Mouse (Mus musculus) cerebellum, adult 11 months (tissue): Measurements from ENCODE around the gene Ccdc57.
"Not testable (repeated sequence)": the region's sequence is repeated elsewhere in the genome, so short reads cannot be mapped to it uniquely, and the experiment has no call there.

Experiments
- DNase-seq: peaks from one replicate; pipeline ENCODE4 v3.0.0; 2022

Gene Ccdc57

DNA sequence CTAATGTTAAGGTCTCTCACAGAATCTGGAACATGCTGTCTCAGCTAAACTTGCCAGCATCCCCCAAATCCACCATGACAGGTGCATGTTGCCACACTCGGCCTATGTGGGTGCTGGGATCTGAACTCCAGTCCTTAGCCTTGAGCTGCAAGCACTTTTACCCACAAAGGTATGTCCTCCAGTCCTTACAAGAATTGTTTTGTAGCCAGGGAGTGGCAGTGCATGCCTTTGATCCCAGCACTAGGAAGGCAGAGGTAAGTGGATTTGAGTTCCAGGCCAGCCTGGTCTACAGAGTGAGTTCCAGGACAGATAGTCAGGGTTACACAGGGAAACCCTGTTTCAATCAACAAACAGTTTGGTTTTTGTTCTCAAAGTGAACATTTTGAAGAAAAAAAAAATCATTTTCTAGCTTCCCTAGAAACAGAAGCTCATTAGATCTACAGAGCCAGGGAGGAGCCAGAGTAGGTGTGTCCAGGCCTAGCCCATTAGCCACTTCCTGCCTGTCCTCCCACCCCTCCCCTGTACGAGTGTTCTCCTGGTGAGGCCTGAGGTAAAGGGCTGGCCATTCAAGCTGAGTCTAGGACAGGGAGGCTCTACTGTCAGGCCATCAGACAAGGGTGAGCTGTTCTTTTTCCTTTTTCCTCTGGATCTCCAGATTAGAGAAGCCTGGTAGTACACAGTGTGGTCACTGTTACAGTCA lies 82.2 kb downstream of the Ccdc57 start:
- no peak for DNase-seq

DNA sequence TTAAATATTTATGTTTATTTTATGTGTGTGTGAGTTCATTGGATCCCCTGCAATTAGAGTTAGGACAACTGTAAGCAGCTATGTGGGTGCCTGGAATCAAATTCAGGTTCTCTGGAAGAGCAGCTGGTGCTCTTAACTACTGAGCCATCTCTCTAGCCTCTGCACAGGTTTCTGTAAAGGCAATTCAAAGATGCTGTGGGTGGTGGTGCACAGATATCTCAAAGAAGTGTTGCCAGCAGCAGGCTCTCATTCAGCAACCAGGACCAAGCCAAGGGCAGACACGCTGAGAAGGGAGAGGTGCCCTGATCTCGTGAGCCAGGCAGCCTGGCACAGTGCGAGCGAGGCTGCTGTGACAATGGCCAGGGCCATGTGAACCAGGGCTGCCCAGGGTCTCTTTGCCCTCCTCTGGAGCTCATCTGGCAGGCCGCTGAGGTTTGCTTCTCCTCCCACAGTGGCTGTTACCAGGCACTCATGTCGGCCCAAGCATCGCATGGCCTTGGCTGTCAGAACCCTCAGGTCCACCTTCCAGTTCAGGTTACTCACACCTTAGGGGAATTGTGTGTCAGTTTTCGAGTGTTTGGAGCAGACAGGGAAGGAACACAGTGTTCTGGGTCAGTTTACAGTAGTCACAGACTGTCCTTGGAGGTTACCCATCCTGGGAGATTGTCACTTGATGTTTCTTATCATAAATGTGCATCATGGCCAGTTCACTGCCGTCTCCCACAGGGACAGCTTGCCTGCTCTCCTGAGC lies 85.8 kb downstream of the Ccdc57 start:
- DNase-seq: no peak

DNA sequence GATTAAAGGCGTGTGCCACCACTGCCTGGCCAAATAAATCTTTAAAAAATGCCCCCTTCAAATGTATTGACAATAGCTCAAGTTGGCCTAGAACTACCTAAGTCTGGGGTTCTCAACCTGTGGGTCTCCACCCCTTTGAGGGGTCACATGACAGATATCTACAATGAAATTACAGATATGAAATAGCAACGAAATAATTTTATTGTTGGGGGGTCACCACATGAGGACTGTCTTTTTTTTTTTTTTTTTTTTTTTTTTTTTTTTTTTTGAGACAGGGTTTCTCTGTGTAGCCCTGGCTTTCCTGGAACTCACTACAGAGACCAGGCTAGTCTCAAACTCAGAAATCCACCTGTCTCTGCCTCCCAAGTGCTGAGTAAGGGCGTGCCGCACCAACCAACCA lies 88.3 kb downstream of the Ccdc57 start:
- no peak for DNase-seq

DNA sequence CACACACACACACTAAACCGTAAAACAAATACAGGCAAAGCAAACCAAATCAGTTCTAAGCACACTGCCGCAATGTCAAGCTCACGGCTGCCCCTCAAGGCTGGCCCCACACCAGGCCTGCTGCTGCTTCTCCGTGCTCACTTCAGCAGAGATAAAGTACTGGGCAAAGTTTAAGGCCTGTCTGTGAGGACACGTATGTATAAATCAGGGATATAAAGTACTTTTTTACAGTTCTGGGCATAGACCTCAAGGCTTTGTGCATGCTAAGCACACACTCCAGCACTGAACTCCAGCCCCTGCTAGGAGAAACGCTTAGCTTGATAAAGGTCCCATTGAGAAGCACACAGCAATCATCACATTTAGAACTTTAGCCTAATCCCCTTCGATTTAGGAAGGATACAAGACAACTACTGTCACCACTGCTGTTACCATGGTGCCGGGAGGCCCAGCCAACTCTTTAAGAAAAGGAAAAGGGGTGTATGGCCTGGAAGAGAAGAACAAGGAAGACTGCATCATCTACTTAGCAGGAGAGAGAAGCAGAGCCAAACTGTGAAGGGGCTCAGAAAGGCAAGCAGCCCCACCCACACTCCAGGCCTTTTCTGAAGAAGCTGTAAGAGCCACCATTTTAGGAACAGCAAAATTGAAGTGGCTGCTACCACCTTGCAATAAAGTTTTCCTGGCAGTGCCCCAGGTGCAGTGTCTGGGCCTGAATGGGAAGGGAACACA lies 99.0 kb downstream of the Ccdc57 start:
- DNase-seq: no peak

DNA sequence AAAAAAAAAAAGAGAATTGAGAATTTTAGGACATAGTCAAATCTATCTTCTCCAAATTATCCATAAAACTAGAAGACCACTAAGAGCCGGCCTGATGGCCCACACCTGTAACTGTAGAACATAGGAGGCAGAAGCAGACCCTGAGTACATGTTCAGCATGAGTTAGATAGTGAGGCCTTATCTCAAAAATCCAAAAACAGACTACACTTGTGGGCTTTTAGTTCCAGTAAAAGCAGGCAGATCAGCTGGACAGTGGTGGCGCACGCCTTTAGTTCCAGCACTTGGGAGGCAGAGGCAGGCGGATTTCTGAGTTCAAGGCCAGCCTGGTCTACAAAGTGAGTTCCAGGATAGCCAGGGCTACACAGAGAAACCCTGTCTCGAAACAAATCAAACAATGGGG lies 99.7 kb downstream of the Ccdc57 start:
- DNase-seq: not testable (repeated sequence)

DNA sequence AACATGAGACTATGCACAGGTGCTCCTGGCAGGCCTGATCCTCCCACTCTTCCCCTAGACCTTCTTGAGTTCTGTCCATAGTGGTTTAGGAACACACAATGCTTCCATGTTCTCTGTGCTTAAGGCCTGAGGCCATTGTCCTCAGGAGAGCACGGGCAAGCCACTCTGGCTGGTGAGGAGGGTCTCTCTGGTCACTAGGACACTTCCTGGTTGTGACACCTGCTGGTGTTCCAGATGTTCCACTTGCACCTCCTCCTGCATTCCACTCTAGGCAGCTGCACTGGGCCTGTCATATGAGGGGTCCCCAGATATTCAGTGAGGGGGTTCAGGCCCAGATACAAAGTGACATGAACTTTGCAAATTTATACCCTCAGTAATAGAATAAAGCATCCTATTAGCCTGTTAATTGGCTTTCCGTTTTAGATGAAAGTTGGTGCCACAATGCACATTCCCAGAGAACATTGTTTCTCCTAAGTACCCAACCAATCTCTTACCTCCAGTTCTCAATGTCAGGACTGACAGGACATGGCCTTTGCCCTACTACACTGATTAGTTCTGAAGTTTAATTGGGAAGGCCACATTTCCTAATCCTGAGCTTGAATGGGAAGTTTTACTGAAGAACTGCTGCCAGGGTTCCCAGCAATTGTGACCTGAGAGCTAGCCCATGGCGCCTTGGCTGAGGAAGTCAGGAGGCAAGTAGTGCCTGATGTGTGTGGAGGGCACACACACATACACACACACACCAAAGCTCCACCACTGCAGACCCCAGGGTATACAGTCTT lies 100.8 kb downstream of the Ccdc57 start:
- DNase-seq: no peak

DNA sequence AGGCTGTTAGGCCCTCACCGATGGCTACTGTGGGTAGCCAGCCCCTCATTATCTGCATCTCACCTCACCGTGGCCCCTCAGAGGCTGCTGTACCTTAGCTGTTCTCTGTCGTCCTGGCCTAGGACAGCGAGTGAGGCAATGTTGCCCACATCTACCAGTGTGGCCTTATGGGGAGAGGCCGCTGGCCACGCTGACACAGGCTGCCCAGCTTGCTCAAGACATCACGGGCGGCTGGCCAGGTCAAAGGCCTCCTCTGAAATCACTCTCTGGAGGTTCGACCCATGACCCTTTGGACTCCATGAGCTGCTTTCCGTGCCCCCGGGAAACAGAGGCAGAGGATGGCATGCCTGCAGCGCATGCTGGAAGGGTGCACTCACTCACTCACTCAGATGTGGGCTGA lies 102.0 kb downstream of the Ccdc57 start:
- DNase-seq: peak; percentile 4

DNA sequence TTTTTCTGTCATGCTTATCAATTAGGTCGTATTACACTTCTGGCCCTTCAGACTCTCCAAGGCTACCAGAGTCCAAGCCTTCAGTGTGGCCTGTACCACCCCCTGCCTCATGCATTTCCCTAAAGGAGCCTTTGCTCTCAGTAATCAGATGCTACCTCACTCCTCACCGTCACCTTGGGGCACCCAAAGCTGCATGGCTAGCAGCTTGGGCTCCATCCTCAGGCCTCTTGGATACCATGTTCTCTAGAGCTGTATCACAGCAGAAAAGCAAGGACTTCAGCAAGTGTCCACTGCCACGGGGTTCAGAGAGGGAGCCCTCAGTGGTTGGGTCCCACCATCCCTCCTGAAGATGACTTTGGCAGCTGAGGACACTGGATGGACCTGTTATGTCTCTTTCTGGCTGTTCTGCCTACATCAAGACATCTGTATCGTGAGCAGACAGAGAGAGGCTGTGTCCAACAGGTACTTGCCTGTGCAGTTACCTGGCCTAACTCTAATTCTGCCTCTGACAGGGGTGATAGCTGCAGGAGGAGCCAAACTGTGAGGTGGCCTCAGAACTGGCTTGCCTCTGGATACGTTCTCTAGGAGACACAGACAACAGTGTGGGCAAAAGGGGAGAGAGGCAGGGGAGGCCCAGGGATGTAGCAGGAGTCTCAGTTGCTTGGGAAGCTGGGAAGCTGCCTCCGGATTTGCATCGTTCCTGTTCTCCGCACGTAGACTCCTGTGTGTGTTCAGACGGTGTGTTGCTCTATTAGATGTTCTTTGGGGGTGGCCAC lies 102.7 kb downstream of the Ccdc57 start:
- no peak for DNase-seq

DNA sequence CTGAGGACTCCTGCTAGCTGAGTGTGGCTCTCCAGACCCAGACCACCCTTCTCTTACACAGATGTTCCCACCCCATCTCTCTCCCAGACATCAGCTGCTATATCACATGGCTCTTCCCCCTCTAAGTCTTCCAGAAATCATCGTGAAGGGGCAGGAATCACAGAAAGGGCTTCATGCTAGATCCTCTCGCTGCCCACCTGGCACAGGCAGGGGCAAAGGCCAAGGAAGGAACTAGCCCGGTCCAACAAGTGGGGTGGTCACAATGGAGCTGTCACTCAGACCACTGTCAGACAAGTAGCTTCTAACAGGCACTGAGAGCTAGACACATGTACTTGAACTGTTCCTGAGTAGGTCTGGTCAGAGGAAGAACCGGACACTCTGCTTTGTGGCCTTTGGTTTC lies 104.3 kb downstream of the Ccdc57 start:
- DNase-seq: no peak

DNA sequence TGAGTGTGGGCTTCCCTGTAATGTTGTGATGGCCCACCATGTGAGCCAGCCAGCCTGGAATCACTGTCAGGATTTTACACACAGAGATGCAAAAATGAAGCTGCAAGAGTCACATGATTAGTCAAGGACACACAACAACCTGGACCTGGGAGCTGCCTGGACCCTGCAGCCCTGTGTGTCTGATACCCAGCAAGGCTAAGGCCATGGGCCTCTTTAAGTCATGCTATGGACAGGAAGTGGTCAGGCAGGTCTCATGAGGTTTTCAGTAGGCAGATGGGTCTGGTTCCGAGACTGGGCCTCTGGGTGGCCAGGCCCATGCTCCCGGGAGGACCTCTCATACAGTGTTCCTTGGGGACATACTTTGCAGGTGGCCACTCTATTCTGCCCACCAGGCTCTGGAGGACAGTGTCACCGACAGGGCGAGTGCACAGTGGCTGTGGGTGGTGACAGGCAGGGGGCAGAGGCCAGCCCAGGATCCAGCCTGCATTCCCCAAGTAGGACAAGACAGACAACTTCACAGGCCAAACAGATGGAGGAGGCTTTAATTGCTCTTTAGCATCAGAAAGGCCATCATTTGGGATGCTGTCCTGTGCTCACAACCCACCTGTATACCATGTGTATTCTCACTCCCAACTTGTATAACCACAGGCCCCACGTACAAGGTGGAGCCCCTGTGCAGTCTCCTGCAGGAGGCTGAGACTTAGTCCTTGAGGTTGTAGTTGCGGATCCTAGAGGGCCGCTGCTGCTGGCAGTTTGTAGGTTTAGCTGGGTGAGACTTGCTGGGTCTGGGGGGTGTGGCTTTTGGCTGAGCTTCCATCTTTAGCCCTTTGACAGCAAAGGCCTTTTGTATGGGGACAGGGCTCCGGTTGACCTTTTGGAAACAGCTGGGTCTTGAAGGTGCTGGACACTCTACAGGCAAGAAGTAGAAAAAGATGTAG lies 106.4 kb downstream of the Ccdc57 start:
- DNase-seq: peak; percentile 14

DNA sequence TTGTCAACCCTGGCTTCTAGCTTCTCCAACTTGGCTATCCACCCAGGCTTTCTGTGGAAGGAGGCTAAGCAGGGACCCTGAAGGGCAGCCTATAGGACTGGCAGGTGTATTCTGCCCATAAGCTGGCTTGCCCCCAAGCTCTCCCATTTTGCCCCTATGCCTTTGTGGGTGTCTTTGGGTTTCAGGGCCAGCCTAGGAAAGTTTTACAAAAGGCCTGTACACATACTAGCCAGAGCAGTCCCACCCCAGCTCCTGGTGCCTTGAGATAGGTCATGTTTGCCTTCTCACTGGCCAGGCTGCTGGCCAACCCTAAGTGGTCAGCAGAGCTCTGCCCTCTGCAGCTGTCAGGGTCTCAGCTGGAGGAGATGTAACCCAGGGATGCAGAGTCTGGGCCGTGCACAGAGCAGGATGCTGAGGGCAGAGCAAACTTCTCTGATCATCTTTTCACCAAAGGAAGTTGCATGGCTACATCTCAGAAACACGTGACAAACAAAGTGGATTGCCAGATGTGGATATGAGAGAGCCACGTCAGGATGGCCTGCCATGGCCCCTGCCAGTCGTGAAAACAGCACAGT lies 107.3 kb downstream of the Ccdc57 start:
- DNase-seq: peak; percentile 40

DNA sequence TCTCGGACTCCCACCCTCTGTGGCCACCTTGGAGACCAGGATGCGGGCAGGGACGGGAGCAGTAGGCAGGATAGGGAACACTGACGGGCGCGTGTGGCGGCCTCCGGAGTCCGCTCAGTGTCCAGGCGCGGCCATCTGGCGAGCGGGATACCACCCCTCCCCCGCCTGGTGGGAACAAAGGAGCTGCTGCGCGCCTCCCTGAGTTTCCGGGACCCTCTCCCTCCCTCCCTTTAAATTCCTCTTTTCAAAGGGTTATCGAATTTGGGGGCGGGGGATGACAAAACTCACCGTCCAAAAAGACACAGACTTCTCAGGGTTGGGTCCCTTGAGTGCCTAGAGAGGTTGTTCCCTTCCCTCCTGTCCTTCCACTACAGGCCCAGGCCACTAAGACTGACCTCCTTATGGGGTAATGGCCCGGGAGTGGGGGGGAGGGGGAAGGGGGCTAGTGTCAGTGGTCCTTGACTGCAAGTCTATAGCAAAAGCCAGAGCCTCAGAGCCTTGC lies 107.8 kb downstream of the Ccdc57 start:
- no peak for DNase-seq

DNA sequence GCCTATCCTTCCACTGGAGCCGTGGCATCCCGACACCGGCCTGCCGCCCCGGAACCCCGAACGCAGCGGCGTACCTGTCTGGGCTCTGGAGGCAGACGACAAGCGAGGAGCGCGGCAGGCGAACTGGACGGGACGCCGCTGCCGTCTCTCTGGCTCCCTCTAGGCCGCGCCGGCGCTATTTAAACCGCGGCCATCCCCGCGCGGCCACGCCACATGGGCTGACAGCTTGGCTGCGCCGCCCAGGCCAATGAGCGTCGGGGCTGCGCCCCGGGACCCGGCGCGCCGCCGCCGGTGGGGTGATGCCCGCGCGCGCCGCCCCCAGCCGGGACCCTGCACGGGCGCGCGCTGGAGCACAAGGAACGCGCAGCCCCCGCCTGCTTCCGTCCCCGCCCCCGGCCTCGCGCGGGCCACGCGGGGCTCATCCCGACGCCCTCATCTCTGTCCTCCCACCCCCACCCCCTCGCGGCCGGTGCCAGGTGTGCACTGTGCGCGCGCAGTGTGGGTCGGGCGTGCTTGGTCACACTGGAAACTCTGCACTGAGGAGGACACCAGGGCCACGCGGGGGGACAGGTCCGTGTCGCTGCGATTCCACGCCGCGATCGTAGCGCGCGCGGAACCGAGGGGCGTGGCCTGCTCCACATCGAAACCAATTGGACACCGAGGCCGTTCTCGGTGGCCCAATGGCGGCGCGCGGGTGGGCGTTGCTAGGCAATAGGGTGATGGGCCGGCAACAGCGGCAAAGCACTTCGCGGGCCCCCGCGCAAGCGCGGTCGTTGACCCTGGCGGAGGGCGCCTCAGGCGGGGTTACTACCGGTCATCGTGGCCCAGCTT lies 108.5 kb downstream of the Ccdc57 start, which contains the start of gene Fasn:
TSS of gene Fasn (minus strand) at position 592 of the 831 bp plus-strand sequence.
- DNase-seq: peak; percentile 97

DNA sequence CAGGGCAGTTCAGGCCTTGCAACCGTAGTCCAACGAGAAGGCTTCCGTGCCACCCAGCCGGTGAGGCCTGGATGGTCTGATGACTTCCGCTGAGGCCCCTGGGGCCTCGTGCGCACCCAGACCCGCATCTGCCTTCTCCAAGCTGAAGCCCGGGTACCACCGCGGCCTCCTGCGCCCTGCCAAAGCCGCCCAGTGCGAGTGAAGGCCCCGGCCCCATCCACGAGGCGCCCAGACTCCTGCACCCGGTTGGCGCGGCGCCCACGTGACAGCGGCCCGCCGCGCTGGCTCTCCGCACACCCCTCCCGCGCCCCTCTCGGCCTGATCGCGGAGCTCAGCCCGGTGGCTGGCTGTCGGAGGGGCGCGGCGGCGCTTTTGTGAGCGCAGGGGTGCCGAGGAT lies 109.1 kb downstream of the Ccdc57 start:
- DNase-seq: no peak

DNA sequence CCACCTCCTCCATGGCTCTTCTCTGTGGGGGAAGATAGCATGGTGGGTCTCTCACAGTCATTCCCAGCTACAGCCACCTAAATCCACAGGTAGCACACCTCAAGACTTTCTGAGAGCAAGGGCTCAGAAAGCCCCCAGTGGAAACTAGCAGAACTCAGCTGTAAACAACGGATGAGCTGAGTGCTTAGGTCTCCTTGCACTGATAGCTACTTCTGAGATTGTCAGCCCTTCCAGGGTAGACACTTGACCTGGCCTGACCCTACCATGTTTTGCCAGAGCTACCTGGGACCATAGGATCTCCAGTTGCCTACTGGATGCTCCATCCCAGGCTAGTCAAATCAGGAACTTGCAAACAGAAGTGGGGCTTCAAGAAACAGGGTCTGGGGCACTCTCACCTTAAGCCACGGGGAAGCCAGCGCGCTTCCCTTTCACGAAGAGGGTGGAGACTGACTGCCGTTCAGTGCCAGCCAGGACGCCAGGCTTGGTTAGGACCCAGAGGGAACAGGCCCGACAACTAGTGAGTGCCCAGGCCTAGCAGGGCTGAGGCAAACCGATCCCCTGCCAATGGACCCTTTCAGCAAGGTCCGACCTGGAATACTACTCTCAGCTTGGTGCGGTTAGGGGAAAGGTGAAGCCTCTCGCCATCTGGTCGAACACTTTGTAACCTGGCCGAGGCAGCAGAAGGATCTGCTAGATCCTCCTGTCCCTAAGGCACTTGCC lies 109.7 kb downstream of the Ccdc57 start:
- DNase-seq: no peak

DNA sequence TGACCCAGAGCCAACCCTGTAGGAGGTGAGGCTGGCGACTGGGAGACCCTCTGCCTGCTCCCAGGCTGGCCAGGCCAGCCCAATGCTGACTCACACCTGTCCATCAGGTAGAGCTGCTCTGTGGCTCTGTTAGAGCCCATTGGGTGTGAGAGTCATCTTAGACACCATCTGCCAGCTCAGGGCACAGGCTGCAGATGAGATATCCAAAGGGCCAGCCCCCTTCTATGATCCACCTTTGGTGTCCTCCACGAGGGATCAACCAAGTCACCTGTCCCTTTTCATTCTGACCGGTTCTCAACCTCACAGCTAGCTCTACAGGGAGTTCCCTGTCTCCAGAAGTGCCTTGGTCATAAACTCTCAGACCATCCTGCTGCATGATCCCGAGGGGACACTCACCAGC lies 110.4 kb downstream of the Ccdc57 start:
- peak; percentile 22 for DNase-seq

DNA sequence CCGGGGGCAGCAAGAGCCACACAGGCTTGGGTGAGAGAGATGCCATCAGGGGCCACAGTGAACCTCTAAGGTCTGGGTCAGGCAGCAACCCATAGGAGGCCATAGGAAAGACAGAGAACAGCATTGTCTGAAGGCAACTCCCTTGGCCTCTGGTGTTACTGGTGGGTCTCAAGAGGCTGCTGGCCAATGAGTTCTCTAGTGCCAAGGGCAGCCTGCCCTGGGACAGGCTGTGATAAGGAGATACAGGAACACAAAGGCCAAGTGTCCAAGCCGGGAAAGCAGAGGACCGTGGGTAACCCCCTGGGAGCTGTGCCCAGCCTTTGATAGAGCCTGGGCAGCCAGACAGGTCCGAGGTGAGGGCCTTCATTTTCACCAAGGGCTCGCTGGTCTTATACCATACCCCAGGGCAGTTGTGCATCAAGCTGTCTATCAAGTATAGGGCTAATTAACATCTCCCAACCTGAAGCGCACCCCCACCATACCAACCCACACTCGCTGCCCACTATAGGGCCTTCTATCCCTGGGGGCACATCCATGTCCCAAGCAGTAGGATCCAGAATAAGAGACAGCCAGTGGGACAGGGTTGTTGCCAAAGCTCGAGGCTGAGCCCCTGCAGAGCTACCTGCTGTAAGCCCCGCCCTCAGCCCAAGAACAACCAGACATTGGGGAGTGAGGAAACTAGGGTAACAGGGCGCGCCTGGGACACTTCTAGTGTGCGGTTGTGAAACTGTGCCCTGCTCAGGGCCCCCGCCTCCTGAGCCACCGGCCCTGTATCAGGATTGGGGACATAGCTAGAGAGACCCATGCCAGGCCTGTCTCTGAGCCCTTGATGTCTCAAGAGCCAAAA lies 111.4 kb downstream of the Ccdc57 start:
- peak; percentile 22 for DNase-seq

DNA sequence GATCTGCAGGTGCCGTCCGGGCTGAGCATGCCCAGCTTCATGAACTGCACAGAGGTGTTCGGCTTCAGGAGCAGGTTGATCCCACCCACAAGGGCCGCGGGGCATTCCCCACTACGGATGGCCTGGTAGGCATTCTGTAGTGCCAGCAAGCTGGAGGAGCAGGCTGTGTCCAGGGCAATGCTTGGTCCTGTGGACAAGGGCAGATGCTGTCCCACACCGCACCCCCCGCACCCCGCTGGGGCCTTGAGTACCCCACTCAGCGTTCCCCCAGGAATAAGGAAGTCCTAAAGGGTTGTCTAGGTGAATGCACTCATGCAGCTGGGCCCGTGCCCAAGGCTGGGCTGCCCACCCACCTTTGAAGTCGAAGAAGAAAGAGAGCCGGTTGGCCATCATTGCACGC lies 112.1 kb downstream of the Ccdc57 start:
- DNase-seq: peak; percentile 31
